Mouse (Mus musculus): Measurements from ENCODE around the gene Top2a.

DNA sequence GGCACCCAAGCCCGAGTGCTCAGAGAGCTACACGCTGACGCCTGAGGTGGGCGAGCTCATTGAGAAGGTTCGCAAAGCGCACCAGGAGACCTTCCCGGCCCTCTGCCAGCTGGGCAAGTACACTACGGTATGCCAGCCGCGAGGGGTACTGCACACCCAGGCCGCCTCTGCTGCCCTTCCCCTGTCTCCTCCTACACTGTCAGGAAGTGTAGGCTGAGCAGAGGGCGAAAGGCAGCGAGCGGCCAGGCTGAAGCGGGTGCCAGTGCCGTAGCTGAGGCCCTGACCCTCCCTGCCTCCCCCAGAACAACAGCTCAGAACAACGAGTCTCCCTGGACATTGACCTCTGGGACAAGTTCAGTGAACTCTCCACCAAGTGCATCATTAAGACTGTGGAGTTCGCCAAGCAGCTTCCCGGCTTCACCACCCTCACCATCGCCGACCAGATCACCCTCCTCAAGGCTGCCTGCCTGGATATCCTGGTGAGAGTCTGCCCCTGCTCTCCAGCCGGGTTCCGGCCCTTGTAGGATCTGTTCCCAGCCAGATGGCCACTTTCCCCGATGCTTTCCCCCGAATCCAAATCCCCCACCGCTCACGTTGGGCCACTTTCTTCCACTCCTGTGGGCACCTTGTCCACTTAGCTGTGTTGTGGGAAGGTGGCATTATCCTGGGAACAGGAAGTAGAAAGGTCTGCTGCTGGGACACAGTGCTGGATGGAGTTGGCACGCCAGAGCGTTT, 53.6 kb downstream of the Top2a start:
- TF ChIP-seq CTCF (IDR thresholded peaks at IDR 0.05; ENCODE audit: borderline replicate concordance, control insufficient read depth, extremely low read depth, insufficient read depth, low read length, poor library complexity) (no peak), POLR2A (IDR thresholded peaks at IDR 0.05; ENCODE audit: control insufficient read depth, extremely low read depth, insufficient read depth, low read length, poor library complexity) (no peak)
